Mouse (Mus musculus): ENCODE measurements around the gene Scn2b. TPM values are rescaled to one million over a fixed set of nuclear protein-coding genes. Genes with fewer than 3 reads are reported as not detected.
A peak's percentile ranks its signal among the peaks of the same experiment; 100 is the strongest.

Scn2b gene
- total and polyA plus RNA-seq, 2 experiments from 2014 or later: 0.31 to 0.53 TPM

DNA sequence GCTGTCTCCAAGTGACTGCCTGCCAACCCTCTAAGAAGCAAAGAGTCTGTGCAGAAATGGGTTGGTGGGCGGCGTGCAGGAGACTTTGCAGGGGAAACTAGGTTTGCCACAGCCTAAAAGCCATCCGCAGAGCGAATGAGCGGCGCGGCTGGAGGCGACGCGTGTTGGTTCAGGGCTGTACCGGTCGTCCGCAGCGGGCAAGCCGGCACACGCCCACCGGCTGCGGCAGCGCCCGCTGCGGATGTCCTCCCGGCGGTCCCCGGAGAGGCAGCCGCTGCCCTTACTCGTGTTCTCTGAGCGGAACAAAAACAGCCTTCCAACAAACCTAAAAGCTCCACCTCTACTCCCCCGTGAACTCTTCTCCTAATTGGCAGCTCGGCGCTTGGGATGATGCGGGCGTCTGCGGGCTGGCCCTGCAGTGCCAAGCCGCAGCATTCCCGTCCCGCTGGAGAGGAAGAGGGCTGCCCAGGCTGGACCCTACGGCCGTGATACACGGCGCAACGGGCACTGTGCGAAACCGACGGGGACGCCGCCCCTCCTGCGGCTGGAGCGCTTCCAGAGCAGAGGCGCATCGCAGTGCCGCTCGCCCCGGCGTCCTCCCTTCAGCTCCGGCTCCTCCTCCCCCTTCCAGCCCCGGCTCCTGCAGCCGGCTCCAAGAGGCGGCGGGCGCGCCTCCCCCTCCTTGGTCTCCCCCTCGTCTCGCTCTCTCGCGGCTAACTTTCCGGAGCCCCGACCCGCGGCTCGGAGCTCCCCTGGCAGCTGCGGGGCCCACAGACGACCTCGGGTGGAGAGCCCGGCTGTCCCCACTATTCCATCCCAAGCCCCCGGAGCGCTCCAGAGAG is 20.8 kb downstream of the Scn2b start, which contains the start of gene Scn4b:
TSS of gene Scn4b (plus strand) at position 205 of the 842 bp plus-strand sequence.
- DNase-seq (ENCODE audit: low spot score) (no peak), ATAC-seq (ENCODE audit: insufficient read depth, low read depth) (peak; percentile 42; the same call in 1 of the 2 replicates)
- WGBS: under 1% methylated on average over 74 of the region's 76 CpGs
- Histone ChIP-seq H3K9me3 (replicated peaks; ENCODE audit: control insufficient read depth, low read length) (no peaks in the 10 kb centered on the region), H3K27me3 (ENCODE audit: control insufficient read depth, insufficient read depth, low read length) (peaks cover 95% of the 10 kb centered on the region), H3K4me3 (ENCODE audit: low read depth, low read length) (peak within 1 kb of the TSS; percentile 51), H3K36me3 (replicated peaks; ENCODE audit: control insufficient read depth, insufficient read depth, low read length) (no peaks in the 10 kb centered on the region), H3K27ac (ENCODE audit: low read depth) (no peak within 1 kb of the TSS), H3K4me2 (ENCODE audit: low read depth, low read length) (peak within 1 kb of the TSS; percentile 72), H3K4me1 (ENCODE audit: control insufficient read depth, insufficient read depth) (peaks cover 18% of the 10 kb centered on the region; the same call in 1 of the 2 replicates), H3K9ac (replicated peaks; ENCODE audit: low read depth, low read length) (0 out of 2 replicates have a peak within 1 kb of the TSS, but pooled peaks have one; percentile 10)
- TF ChIP-seq EP300 (IDR thresholded peaks at IDR 0.05; ENCODE audit: low read depth): no peak
- no peak for TF ChIP-seq CTCF (IDR thresholded peaks at IDR 0.05; ENCODE audit: low read depth)

DNA sequence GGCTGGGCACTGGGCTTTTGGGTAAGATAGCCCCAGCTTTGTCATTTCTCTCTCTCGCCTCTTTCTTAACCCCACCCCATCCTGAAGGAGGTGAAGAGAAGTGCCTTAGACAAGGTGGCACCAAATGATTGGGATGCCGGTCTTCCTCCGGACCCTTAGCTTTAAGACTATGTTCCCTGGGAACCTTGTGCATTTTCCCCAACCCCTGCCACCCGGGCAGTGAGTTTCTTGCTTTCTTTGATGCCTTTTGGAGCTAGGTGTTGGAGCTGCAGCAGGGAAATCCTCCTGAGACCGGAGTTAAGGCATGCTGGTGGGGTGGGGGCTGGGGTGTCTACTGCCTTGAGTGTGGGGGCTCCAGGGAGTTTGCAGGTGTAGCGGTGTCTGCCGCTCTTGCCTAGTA is 21.5 kb downstream of the Scn2b start:
- no peaks in the 10 kb centered on the region for H3K9me3 ChIP-seq (replicated peaks; ENCODE audit: control insufficient read depth, low read length)
- H3K36me3 ChIP-seq (replicated peaks; ENCODE audit: control insufficient read depth, insufficient read depth, low read length): no peaks in the 10 kb centered on the region
- peaks cover 93% of the 10 kb centered on the region for H3K27me3 ChIP-seq (ENCODE audit: control insufficient read depth, insufficient read depth, low read length)
- H3K4me3 ChIP-seq (ENCODE audit: low read depth, low read length): peak overlapping the region; percentile 51
- ATAC-seq (ENCODE audit: insufficient read depth, low read depth) (no peak), DNase-seq (ENCODE audit: low spot score) (no peak)
- H3K27ac ChIP-seq (ENCODE audit: low read depth): no peak overlapping the region
- WGBS: 8% methylated on average over 7 of the region's 7 CpGs
- H3K4me2 ChIP-seq (ENCODE audit: low read depth, low read length): peak overlapping the region; percentile 72
- peaks cover 18% of the 10 kb centered on the region; the same call in 1 of the 2 replicates for H3K4me1 ChIP-seq (ENCODE audit: control insufficient read depth, insufficient read depth)
- TF ChIP-seq CTCF (IDR thresholded peaks at IDR 0.05; ENCODE audit: low read depth): no peak
- TF ChIP-seq EP300 (IDR thresholded peaks at IDR 0.05; ENCODE audit: low read depth): no peak
- no peak overlapping the region for H3K9ac ChIP-seq (replicated peaks; ENCODE audit: low read depth, low read length)

DNA sequence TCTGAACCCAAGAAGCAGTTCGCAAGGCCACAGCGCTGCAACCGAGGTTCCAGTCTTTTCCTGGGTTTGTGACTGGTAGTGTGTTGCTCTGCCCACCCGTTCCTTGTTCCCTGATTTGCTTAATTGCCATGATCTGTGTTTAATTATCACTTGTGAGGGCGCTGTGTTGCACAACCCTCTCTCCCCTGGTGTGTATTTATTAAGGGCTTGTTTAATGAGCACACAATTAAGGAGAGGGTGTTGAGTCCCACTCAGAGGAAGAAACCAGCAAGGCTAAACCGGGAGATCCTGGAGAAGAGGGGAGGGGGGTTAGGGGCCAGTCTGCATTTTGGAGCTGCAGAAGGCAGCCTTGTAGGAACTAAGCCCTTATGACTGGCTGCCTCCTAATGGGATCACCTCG is 23.4 kb downstream of the Scn2b start:
- Histone ChIP-seq H3K4me3 (ENCODE audit: low read depth, low read length) (no peak overlapping the region), H3K27me3 (ENCODE audit: control insufficient read depth, insufficient read depth, low read length) (peaks cover 95% of the 10 kb centered on the region), H3K36me3 (replicated peaks; ENCODE audit: control insufficient read depth, insufficient read depth, low read length) (no peaks in the 10 kb centered on the region), H3K4me2 (ENCODE audit: low read depth, low read length) (no peak overlapping the region), H3K27ac (ENCODE audit: low read depth) (no peak overlapping the region), H3K9ac (replicated peaks; ENCODE audit: low read depth, low read length) (no peak overlapping the region), H3K9me3 (replicated peaks; ENCODE audit: control insufficient read depth, low read length) (no peaks in the 10 kb centered on the region), H3K4me1 (ENCODE audit: control insufficient read depth, insufficient read depth) (peaks cover 18% of the 10 kb centered on the region; the same call in 1 of the 2 replicates)
- WGBS: 73% methylated on average over 7 of the region's 7 CpGs
- TF ChIP-seq EP300 (IDR thresholded peaks at IDR 0.05; ENCODE audit: low read depth): no peak
- TF ChIP-seq CTCF (IDR thresholded peaks at IDR 0.05; ENCODE audit: low read depth): no peak
- DNase-seq (ENCODE audit: low spot score) (no peak), ATAC-seq (ENCODE audit: insufficient read depth, low read depth) (no peak)

DNA sequence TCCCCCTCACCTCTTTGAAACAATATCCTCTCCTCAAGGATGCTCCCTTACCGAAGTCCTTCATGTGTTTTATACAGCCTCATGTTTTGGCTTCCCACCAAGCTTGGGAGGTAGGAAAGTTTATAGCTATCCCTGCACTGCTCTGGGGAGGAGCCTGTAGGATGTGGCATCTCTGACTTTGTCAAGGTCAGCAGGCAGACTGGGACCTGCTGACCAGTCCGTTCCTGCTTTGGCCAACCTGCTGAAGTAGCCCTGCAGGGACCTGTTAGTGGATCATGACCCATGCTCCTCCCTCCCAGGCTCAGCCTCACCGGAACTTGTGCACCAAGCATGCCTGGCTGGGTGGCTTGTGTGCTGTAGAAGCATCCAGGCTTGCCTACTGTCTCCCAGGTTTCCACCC is 25.1 kb downstream of the Scn2b start:
- no peak for ATAC-seq (ENCODE audit: insufficient read depth, low read depth)
- peaks cover 96% of the 10 kb centered on the region for H3K27me3 ChIP-seq (ENCODE audit: control insufficient read depth, insufficient read depth, low read length)

DNA sequence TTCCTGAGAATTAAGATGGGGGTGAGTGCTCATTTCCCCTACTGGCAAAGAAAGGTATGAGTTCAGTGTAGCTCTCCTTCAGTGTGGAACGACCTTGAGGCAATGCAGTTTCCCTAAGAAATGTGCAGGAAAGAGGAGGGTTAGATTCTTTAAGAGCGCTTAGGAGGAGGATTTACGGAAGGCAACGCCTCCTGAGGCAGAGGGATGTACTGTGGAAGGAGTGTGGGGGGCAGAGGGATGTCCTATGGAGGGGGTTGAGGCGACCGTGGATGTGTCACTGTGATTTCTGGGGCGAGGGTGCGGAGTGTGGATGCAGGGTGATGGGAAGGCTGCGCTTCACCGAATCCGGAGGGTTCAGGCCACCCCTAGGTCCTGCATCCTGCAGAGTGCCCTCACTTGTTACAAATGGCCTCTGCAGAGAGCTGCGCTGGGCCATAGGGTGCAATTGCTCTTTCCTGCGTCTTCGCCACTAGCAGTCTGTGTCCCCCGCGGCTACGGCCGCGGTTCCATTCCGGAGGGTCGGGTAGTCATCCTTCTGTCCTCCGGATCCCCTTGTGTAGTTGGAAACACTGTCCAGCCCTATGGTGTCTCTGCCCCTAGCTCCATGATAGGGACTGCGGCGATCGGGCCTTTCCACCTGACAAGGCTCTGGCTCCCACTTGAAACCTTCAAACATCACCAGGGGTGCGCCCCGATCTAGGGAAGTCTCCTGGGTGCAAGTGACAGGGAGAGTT is 28.1 kb downstream of the Scn2b start:
- H3K36me3 ChIP-seq (replicated peaks; ENCODE audit: control insufficient read depth, insufficient read depth, low read length): no peaks in the 10 kb centered on the region
- no peaks in the 10 kb centered on the region for H3K9me3 ChIP-seq (replicated peaks; ENCODE audit: control insufficient read depth, low read length)
- H3K4me3 ChIP-seq (ENCODE audit: low read depth, low read length): peak overlapping the region; percentile 34
- DNase-seq (ENCODE audit: low spot score): no peak
- H3K4me2 ChIP-seq (ENCODE audit: low read depth, low read length): peak overlapping the region; percentile 55
- no peak overlapping the region for H3K9ac ChIP-seq (replicated peaks; ENCODE audit: low read depth, low read length)
- H3K27ac ChIP-seq (ENCODE audit: low read depth): no peak overlapping the region
- 4% methylated on average over 27 of the region's 27 CpGs for WGBS
- H3K4me1 ChIP-seq (ENCODE audit: control insufficient read depth, insufficient read depth): no peaks in the 10 kb centered on the region
- no peak for TF ChIP-seq CTCF (IDR thresholded peaks at IDR 0.05; ENCODE audit: low read depth)
- TF ChIP-seq EP300 (IDR thresholded peaks at IDR 0.05; ENCODE audit: low read depth): no peak
- H3K27me3 ChIP-seq (ENCODE audit: control insufficient read depth, insufficient read depth, low read length): peaks cover 89% of the 10 kb centered on the region
- no peak for ATAC-seq (ENCODE audit: insufficient read depth, low read depth)

More for the DNA sequence above, 25.1 kb downstream of the Scn2b start:
- no peak for DNase-seq (ENCODE audit: low spot score)
- H3K4me3 ChIP-seq (ENCODE audit: low read depth, low read length): no peak overlapping the region
- H3K27ac ChIP-seq (ENCODE audit: low read depth): no peak overlapping the region
- H3K4me1 ChIP-seq (ENCODE audit: control insufficient read depth, insufficient read depth): peaks cover 5% of the 10 kb centered on the region; the same call in 1 of the 2 replicates
- TF ChIP-seq EP300 (IDR thresholded peaks at IDR 0.05; ENCODE audit: low read depth) (no peak), CTCF (IDR thresholded peaks at IDR 0.05; ENCODE audit: low read depth) (no peak)
- no peak overlapping the region for H3K4me2 ChIP-seq (ENCODE audit: low read depth, low read length)
- H3K36me3 ChIP-seq (replicated peaks; ENCODE audit: control insufficient read depth, insufficient read depth, low read length): no peaks in the 10 kb centered on the region
- 48% methylated on average over 3 of the region's 3 CpGs for WGBS
- H3K9me3 ChIP-seq (replicated peaks; ENCODE audit: control insufficient read depth, low read length): no peaks in the 10 kb centered on the region
- no peak overlapping the region for H3K9ac ChIP-seq (replicated peaks; ENCODE audit: low read depth, low read length)
